Mouse (Mus musculus): ENCODE results near the gene Pigf.

Pigf gene

GRCm38 (mm10) chr17:86966040-86966439, 59.2 kb downstream of the Pigf start:
- no peak for DNase-seq

GRCm38 (mm10) chr17:86965121-86965520, 60.1 kb downstream of the Pigf start:
- DNase-seq: no peak

GRCm38 (mm10) chr17:86964502-86964901, 60.7 kb downstream of the Pigf start:
- peak; percentile 34 for DNase-seq

GRCm38 (mm10) chr17:86964041-86964440, 61.2 kb downstream of the Pigf start:
- no peak for DNase-seq

GRCm38 (mm10) chr17:86963586-86963902, 61.7 kb downstream of the Pigf start:
- DNase-seq: no peak

- DNase-seq: peak; percentile 65
Observed at GRCm38 (mm10) chr17:86962894-86963585, 62.2 kb downstream of the Pigf start, which contains the start of gene Rhoq. Gene Rhoq, plus strand, starts transcription at chr17:86963082.

- peak; percentile 76 for DNase-seq
Observed at GRCm38 (mm10) chr17:86962297-86962893, 62.8 kb downstream of the Pigf start.

- DNase-seq: peak; percentile 19
Observed at GRCm38 (mm10) chr17:86961301-86961841, 63.8 kb downstream of the Pigf start.

- DNase-seq: no peak
Observed at GRCm38 (mm10) chr17:86957968-86958367, 67.2 kb downstream of the Pigf start.

GRCm38 (mm10) chr17:86957239-86957638, 68.0 kb downstream of the Pigf start:
- DNase-seq: no peak

GRCm38 (mm10) chr17:86948801-86949200, 76.4 kb downstream of the Pigf start:
- no peak for DNase-seq

- no peak for DNase-seq
Observed at GRCm38 (mm10) chr17:86947840-86948796, 77.1 kb downstream of the Pigf start, which contains the start of gene Atp6v1e2. Gene Atp6v1e2, minus strand, starts transcription at chr17:86947897.
